Comparison of ENCODE assay signal across 8 mouse cellular contexts in the genomic region with DNA sequence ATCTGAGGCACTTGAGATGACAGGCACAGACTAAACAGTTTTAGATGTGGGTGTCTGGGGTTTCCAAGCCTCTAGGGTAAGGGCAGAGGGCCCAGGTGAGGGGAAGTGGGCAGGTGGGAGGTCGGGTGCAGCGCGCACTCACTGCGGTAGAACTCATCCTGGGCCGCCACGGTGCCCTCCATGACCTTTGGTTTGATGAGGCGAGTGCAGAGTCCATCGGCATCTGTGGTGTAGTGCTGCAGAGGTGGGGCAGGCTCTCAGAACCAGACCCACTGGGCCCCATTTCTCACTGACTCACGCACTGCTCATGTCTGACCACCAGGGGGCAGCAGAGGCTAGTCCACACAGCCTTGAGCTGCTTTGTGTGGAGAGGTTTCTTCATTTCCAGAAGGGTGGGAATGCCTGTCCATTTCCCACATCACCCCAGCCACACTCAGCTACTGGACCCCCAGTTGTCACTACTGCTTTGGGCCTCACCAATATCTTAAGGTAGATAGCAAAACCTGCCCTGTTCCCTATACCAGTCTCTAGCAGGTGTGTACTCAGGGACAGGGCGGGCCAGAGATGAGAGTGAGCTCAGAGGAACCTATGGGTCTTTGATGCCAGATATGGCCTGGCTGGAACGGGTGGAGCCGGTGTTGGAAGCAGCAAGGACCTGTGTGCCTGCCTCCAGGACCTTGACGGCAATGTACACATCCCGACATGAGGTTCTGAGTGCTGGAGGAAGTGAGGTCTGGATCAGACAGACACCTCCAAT. TPM values are rescaled to one million over a fixed set of nuclear protein-coding genes. Genes with fewer than 3 reads are reported as not detected.
DNase-seq lines count a peak whose midpoint lies in the region; ATAC-seq and TF ChIP-seq lines count a peak whose summit lies in the region.

No protein-coding gene starts in this region.

- TF ChIP-seq POLR2A in bone marrow macrophage, adult 2 months (IDR thresholded peaks at IDR 0.05; ENCODE audit: borderline replicate concordance, low read depth, low read length) = no peak

- ATAC-seq in erythroblast, adult 5-6 weeks (replicated peaks; ENCODE audit: low FRiP score, poor library complexity, severe bottlenecking) = peak; percentile 70
- ATAC-seq in heart, embryonic 15.5 days (replicated peaks; ENCODE audit: insufficient number of reproducible peaks, insufficient read depth, low FRiP score, low read depth) = peak; percentile 53; the same call in 1 of the 2 replicates
- ATAC-seq in liver, embryonic 16.5 days (ENCODE audit: low read depth) = peak; percentile 62
- peak; percentile 48 for ATAC-seq in neural tube, embryonic 13.5 days (ENCODE audit: low read depth)

- no peaks in the 10 kb centered on the region for H3K9me3 ChIP-seq in heart, embryonic 15.5 days (replicated peaks)
- H3K9me3 ChIP-seq in liver, embryonic 16.5 days (replicated peaks; ENCODE audit: control insufficient read depth, low read length) = no peaks in the 10 kb centered on the region
- no peaks in the 10 kb centered on the region for H3K9me3 ChIP-seq in neural tube, embryonic 13.5 days

- no peak overlapping the region for H3K4me3 ChIP-seq in bone marrow macrophage, adult 2 months (ENCODE audit: insufficient read depth, low read length)
- H3K4me3 ChIP-seq in heart, embryonic 15.5 days = no peak overlapping the region
- no peak overlapping the region for H3K4me3 ChIP-seq in liver, embryonic 16.5 days (ENCODE audit: low read depth, low read length)
- H3K4me3 ChIP-seq in neural tube, embryonic 13.5 days = no peak overlapping the region

- no peak overlapping the region for H3K9ac ChIP-seq in heart, embryonic 15.5 days
- H3K9ac ChIP-seq in liver, embryonic 16.5 days (ENCODE audit: low read depth, low read length) = no peak overlapping the region
- no peak overlapping the region for H3K9ac ChIP-seq in neural tube, embryonic 13.5 days

- DNase-seq in CD4-positive helper T cell, adult 2 months (ENCODE audit: low read depth, low spot score) = peak; percentile 82
- DNase-seq in kidney, postnatal 10 days = peak; percentile 88
- peak; percentile 92 for DNase-seq in testis, postnatal 10 days (ENCODE audit: low spot score)

- peaks cover 60% of the 10 kb centered on the region for H3K36me3 ChIP-seq in heart, embryonic 15.5 days
- H3K36me3 ChIP-seq in liver, embryonic 16.5 days (ENCODE audit: control insufficient read depth, insufficient read depth) = peaks cover 48% of the 10 kb centered on the region
- peaks cover 80% of the 10 kb centered on the region for H3K36me3 ChIP-seq in neural tube, embryonic 13.5 days

- H3K27ac ChIP-seq in bone marrow macrophage, adult 2 months (ENCODE audit: insufficient read depth, low read depth, low read length) = no peak overlapping the region
- no peak overlapping the region for H3K27ac ChIP-seq in heart, embryonic 15.5 days
- H3K27ac ChIP-seq in liver, embryonic 16.5 days (ENCODE audit: low read length) = no peak overlapping the region
- H3K27ac ChIP-seq in neural tube, embryonic 13.5 days (replicated peaks) = peak overlapping the region; percentile 35; the same call in 1 of the 2 replicates

- TF ChIP-seq CTCF in bone marrow macrophage, adult 2 months (IDR thresholded peaks at IDR 0.05; ENCODE audit: low read depth, low read length) = peak; percentile 86

- peaks cover 15% of the 10 kb centered on the region for H3K4me1 ChIP-seq in bone marrow macrophage, adult 2 months (ENCODE audit: control insufficient read depth, insufficient read depth, low read length)
- peaks cover 17% of the 10 kb centered on the region for H3K4me1 ChIP-seq in heart, embryonic 15.5 days (replicated peaks)
- peaks cover 15% of the 10 kb centered on the region for H3K4me1 ChIP-seq in liver, embryonic 16.5 days (ENCODE audit: control insufficient read depth, low read depth, low read length)
- peaks cover 10% of the 10 kb centered on the region for H3K4me1 ChIP-seq in neural tube, embryonic 13.5 days (replicated peaks)

- H3K4me2 ChIP-seq in heart, embryonic 15.5 days = no peak overlapping the region
- H3K4me2 ChIP-seq in liver, embryonic 16.5 days (ENCODE audit: low read depth, low read length) = no peak overlapping the region
- no peak overlapping the region for H3K4me2 ChIP-seq in neural tube, embryonic 13.5 days

- WGBS in heart, embryonic 15.5 days = 63% methylated on average over 14 of the region's 14 CpGs
- 57% methylated on average over 14 of the region's 14 CpGs for WGBS in liver, embryonic 16.5 days (ENCODE audit: insufficient replicate concordance)
- WGBS in neural tube, embryonic 13.5 days = 72% methylated on average over 14 of the region's 14 CpGs

- no peaks in the 10 kb centered on the region for H3K27me3 ChIP-seq in heart, embryonic 15.5 days
- no peaks in the 10 kb centered on the region for H3K27me3 ChIP-seq in liver, embryonic 16.5 days (ENCODE audit: control insufficient read depth, insufficient read depth, low read depth, low read length)
- H3K27me3 ChIP-seq in neural tube, embryonic 13.5 days = no peaks in the 10 kb centered on the region

RNA-seq across cellular contexts. Expression of gene Lman1l, which starts 8.7 kb away (rescaled TPM):
- not detected in 2 replicates for polyA plus RNA-seq in bone marrow macrophage, adult 2 months (2012; ENCODE audit: insufficient read depth, insufficient read length, missing spikeins)
- not detected in 2 replicates for total RNA-seq in erythroblast, adult 5-6 weeks (2015; ENCODE audit: low replicate concordance)
- total RNA-seq in erythroblast, adult 5-6 weeks (2017; ENCODE audit: low replicate concordance) = not detected in 2 replicates
- polyA plus RNA-seq in heart, embryonic 15.5 days (2015; fragmentation: Nextera tagmentation; extraction: Ambion mirVana) = not detected in 2 replicates
- not detected in 2 replicates for polyA plus RNA-seq in liver, embryonic 16.5 days (2015; fragmentation: Nextera tagmentation; extraction: Ambion mirVana)
- not detected in 2 replicates for polyA plus RNA-seq in neural tube, embryonic 13.5 days (2015; fragmentation: Nextera tagmentation; extraction: Ambion mirVana)

RNA-seq across cellular contexts. Expression of gene Cplx3, which starts 23.2 kb away (rescaled TPM):
- not detected in 2 replicates for polyA plus RNA-seq in bone marrow macrophage, adult 2 months (2012; ENCODE audit: insufficient read depth, insufficient read length, missing spikeins)
- total RNA-seq in erythroblast, adult 5-6 weeks (2015; ENCODE audit: low replicate concordance) = not detected in 2 replicates
- total RNA-seq in erythroblast, adult 5-6 weeks (2017; ENCODE audit: low replicate concordance) = 0.34 TPM in 1 of 2 replicates, not detected in the other
- not detected in 2 replicates for polyA plus RNA-seq in heart, embryonic 15.5 days (2015; fragmentation: Nextera tagmentation; extraction: Ambion mirVana)
- polyA plus RNA-seq in liver, embryonic 16.5 days (2015; fragmentation: Nextera tagmentation; extraction: Ambion mirVana) = not detected in 2 replicates
- polyA plus RNA-seq in neural tube, embryonic 13.5 days (2015; fragmentation: Nextera tagmentation; extraction: Ambion mirVana) = not detected in 2 replicates

RNA-seq across cellular contexts. Expression of gene Csk, which starts 24.1 kb away (rescaled TPM):
- polyA plus RNA-seq in bone marrow macrophage, adult 2 months (2012; ENCODE audit: insufficient read depth, insufficient read length, missing spikeins) = 125 and 126 TPM in 2 replicates
- 31.6 and 44.6 TPM in 2 replicates for total RNA-seq in erythroblast, adult 5-6 weeks (2015; ENCODE audit: low replicate concordance)
- 12.1 and 40.8 TPM in 2 replicates for total RNA-seq in erythroblast, adult 5-6 weeks (2017; ENCODE audit: low replicate concordance)
- 14.6 and 20.6 TPM in 2 replicates for polyA plus RNA-seq in heart, embryonic 15.5 days (2015; fragmentation: Nextera tagmentation; extraction: Ambion mirVana)
- 13.3 and 13.5 TPM in 2 replicates for polyA plus RNA-seq in liver, embryonic 16.5 days (2015; fragmentation: Nextera tagmentation; extraction: Ambion mirVana)
- 43.7 and 43.9 TPM in 2 replicates for polyA plus RNA-seq in neural tube, embryonic 13.5 days (2015; fragmentation: Nextera tagmentation; extraction: Ambion mirVana)

RNA-seq across cellular contexts. Expression of gene Ulk3, which starts 40.0 kb away (rescaled TPM):
- polyA plus RNA-seq in bone marrow macrophage, adult 2 months (2012; ENCODE audit: insufficient read depth, insufficient read length, missing spikeins) = 17.2 and 23.0 TPM in 2 replicates
- 1.5 TPM in 1 of 2 replicates, not detected in the other for total RNA-seq in erythroblast, adult 5-6 weeks (2015; ENCODE audit: low replicate concordance)
- total RNA-seq in erythroblast, adult 5-6 weeks (2017; ENCODE audit: low replicate concordance) = 0.28 TPM in 1 of 2 replicates, not detected in the other
- 14.3 and 21.3 TPM in 2 replicates for polyA plus RNA-seq in heart, embryonic 15.5 days (2015; fragmentation: Nextera tagmentation; extraction: Ambion mirVana)
- polyA plus RNA-seq in liver, embryonic 16.5 days (2015; fragmentation: Nextera tagmentation; extraction: Ambion mirVana) = 5.2 and 5.5 TPM in 2 replicates
- polyA plus RNA-seq in neural tube, embryonic 13.5 days (2015; fragmentation: Nextera tagmentation; extraction: Ambion mirVana) = 25.9 and 26.5 TPM in 2 replicates

RNA-seq across cellular contexts. Expression of gene Cyp1a2, which starts 54.2 kb away (rescaled TPM):
- not detected in 2 replicates for polyA plus RNA-seq in bone marrow macrophage, adult 2 months (2012; ENCODE audit: insufficient read depth, insufficient read length, missing spikeins)
- total RNA-seq in erythroblast, adult 5-6 weeks (2015; ENCODE audit: low replicate concordance) = not detected in 2 replicates
- total RNA-seq in erythroblast, adult 5-6 weeks (2017; ENCODE audit: low replicate concordance) = not detected in 2 replicates
- not detected in 2 replicates for polyA plus RNA-seq in heart, embryonic 15.5 days (2015; fragmentation: Nextera tagmentation; extraction: Ambion mirVana)
- polyA plus RNA-seq in liver, embryonic 16.5 days (2015; fragmentation: Nextera tagmentation; extraction: Ambion mirVana) = 0.12 TPM in 2 replicates
- not detected in 2 replicates for polyA plus RNA-seq in neural tube, embryonic 13.5 days (2015; fragmentation: Nextera tagmentation; extraction: Ambion mirVana)
